Mouse (Mus musculus): ENCODE results near the gene Adgra3. TPM values are rescaled to one million over a fixed set of nuclear protein-coding genes. Genes with fewer than 3 reads are reported as not detected.

Adgra3 gene
- total RNA-seq, 1 experiment, result 59.2 TPM

DNA sequence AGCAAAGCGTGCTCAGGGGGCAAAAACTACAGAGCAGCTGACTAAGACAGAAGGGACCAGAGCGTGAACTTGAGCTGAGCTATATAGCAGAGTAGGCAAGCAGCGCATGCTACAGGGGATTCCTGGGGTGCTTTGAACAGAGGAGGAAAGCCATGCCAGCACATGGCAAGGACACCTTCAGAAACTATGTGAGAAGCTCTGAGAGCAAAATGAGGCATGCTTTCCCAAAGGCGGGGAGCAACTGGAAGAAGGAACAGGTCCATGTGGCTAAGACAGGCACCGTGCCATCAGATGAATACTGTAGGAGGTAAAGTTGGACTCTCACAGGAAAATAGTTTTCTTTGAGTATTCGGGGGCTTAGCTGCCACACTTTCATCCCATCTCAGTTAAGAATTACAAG, 13.6 kb downstream of the Adgra3 start:
- in situ Hi-C loops (cut with MboI; ENCODE audit: low sequenced_read_pairs in 2 of 2, unreplicated experiment in 2 of 2), result no loop called here
- no peak overlapping the region for H3K9ac ChIP-seq (ENCODE audit: insufficient read depth, low read depth, low read length, poor library complexity, severe bottlenecking)
- H3K27ac ChIP-seq (ENCODE audit: insufficient read depth, low read depth, low read length, poor library complexity, severe bottlenecking), result no peak overlapping the region
- no peaks in the 10 kb centered on the region for H3K9me3 ChIP-seq (ENCODE audit: control insufficient read depth, insufficient read depth, low read depth, low read length)
- H3K4me1 ChIP-seq (ENCODE audit: control insufficient read depth in 2 of 2, insufficient read depth in 2 of 2, low read length in 2 of 2, poor library complexity in 1 of 2), result peaks cover 0 to 2% of the 10 kb centered on the region in 2 experiments; a peak in 1 of 4 replicates
- H3K36me3 ChIP-seq (ENCODE audit: control insufficient read depth, insufficient read depth, low read length, poor library complexity, severe bottlenecking), result no peaks in the 10 kb centered on the region
- DNase-seq (ENCODE audit: low read depth, low spot score), result no peak
- no peak for TF ChIP-seq HCFC1 (IDR thresholded peaks at IDR 0.05; ENCODE audit: borderline replicate concordance, insufficient read depth, low read length)
- no peak overlapping the region for H3K4me3 ChIP-seq (ENCODE audit: insufficient read depth in 1 of 2, low read depth in 1 of 2, low read length in 2 of 2, poor library complexity in 1 of 2, severe bottlenecking in 1 of 2)

- peaks cover 0 to 4% of the 10 kb centered on the region in 2 experiments; a peak in 1 of 4 replicates for H3K4me1 ChIP-seq (ENCODE audit: control insufficient read depth in 2 of 2, insufficient read depth in 2 of 2, low read length in 2 of 2, poor library complexity in 1 of 2)
- DNase-seq (ENCODE audit: low read depth, low spot score), result no peak
- in situ Hi-C loops (cut with MboI; ENCODE audit: low sequenced_read_pairs in 2 of 2, unreplicated experiment in 2 of 2), result no loop called here
- no peaks in the 10 kb centered on the region; the same call in 1 of the 2 replicates for H3K36me3 ChIP-seq (ENCODE audit: control insufficient read depth, insufficient read depth, low read length, poor library complexity, severe bottlenecking)
- H3K4me3 ChIP-seq (ENCODE audit: insufficient read depth in 1 of 2, low read depth in 1 of 2, low read length in 2 of 2, poor library complexity in 1 of 2, severe bottlenecking in 1 of 2), result no peak overlapping the region
- no peak overlapping the region for H3K9ac ChIP-seq (ENCODE audit: insufficient read depth, low read depth, low read length, poor library complexity, severe bottlenecking)
- TF ChIP-seq ZC3H11A (IDR thresholded peaks at IDR 0.05; ENCODE audit: borderline replicate concordance, low read depth, low read length) (no peak), ZNF384 (IDR thresholded peaks at IDR 0.05; ENCODE audit: low read depth, low read length) (no peak), MAFK (IDR thresholded peaks at IDR 0.05; ENCODE audit: insufficient read depth, low read depth, low read length) (no peak), CHD2 (IDR thresholded peaks at IDR 0.05; ENCODE audit: low read depth, low read length) (no peak), HCFC1 (IDR thresholded peaks at IDR 0.05; ENCODE audit: borderline replicate concordance, insufficient read depth, low read length) (no peak)
- H3K9me3 ChIP-seq (ENCODE audit: control insufficient read depth, insufficient read depth, low read depth, low read length), result no peaks in the 10 kb centered on the region
- H3K27ac ChIP-seq (ENCODE audit: insufficient read depth, low read depth, low read length, poor library complexity, severe bottlenecking), result no peak overlapping the region
Measured at GRCm38 (mm10) chr5:50043677-50044076, 15.1 kb downstream of the Adgra3 start.

DNA sequence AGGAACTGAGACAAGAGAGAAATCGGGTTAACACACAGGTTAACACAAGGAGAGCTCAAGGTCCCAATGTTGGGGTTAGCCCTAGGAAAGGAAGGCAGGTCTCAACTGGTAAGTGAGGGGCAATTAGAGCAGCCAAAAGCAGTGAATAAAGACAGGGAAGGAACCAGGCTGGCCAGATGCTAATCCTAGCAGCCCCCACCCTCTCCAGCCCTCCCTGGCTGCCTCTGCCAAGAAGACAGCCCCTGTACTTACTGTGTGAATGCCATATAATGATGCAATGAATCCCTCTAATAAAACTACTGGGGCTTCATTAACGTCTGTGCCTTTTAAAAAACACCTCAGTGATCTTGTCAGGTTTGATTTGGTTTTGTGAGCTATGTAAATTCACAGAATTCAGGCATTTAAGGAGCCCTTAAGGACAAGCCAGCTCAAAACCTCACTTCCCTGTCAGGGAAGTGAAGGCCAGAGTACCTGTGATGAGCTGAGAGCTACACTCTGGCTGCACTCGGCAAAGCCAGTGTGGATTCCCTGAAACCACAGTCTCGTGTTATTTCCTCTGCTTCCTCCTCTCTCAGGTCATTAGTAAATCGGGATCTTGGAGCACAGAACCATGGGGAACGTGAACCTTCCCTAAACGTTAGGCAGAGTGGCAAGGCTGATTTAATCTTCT, 16.4 kb downstream of the Adgra3 start:
- Histone ChIP-seq H3K4me1 (ENCODE audit: control insufficient read depth in 2 of 2, insufficient read depth in 2 of 2, low read length in 2 of 2, poor library complexity in 1 of 2) (peaks cover 0 to 2% of the 10 kb centered on the region in 2 experiments; a peak in 1 of 4 replicates), H3K36me3 (ENCODE audit: control insufficient read depth, insufficient read depth, low read length, poor library complexity, severe bottlenecking) (no peaks in the 10 kb centered on the region; the same call in none of the 2 replicates), H3K9me3 (ENCODE audit: control insufficient read depth, insufficient read depth, low read depth, low read length) (no peaks in the 10 kb centered on the region), H3K9ac (ENCODE audit: insufficient read depth, low read depth, low read length, poor library complexity, severe bottlenecking) (no peak overlapping the region), H3K27ac (ENCODE audit: insufficient read depth, low read depth, low read length, poor library complexity, severe bottlenecking) (no peak overlapping the region), H3K4me3 (ENCODE audit: insufficient read depth in 1 of 2, low read depth in 1 of 2, low read length in 2 of 2, poor library complexity in 1 of 2, severe bottlenecking in 1 of 2) (no peak overlapping the region)
- DNase-seq (ENCODE audit: low read depth, low spot score), result no peak
- TF ChIP-seq ZC3H11A (IDR thresholded peaks at IDR 0.05; ENCODE audit: borderline replicate concordance, low read depth, low read length) (no peak), HCFC1 (IDR thresholded peaks at IDR 0.05; ENCODE audit: borderline replicate concordance, insufficient read depth, low read length) (no peak), MAFK (IDR thresholded peaks at IDR 0.05; ENCODE audit: insufficient read depth, low read depth, low read length) (no peak), ZNF384 (IDR thresholded peaks at IDR 0.05; ENCODE audit: low read depth, low read length) (no peak), CHD2 (IDR thresholded peaks at IDR 0.05; ENCODE audit: low read depth, low read length) (no peak)
- in situ Hi-C loops (cut with MboI; ENCODE audit: low sequenced_read_pairs in 2 of 2, unreplicated experiment in 2 of 2), result no loop called here

DNA sequence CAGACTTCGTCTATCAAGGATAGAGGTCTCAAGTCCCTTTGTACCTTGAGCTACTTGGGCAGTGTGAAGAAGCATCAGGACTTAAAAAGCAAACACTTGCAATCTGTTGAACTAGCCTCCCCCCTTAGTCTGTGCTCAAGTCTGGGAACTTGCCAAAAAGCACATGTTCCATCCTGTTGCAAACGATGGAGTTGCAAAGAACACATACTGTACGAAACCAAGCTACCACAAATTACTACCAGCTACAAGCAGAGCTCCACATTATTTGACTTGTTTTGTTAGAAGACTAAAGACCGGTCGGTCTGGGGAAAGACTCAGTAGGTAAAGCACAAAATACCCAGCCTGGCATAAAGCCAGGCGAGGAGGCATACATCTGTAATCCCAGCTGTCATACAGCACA, 19.3 kb downstream of the Adgra3 start:
- no peak for DNase-seq (ENCODE audit: low read depth, low spot score)
- Histone ChIP-seq H3K4me1 (ENCODE audit: control insufficient read depth in 2 of 2, insufficient read depth in 2 of 2, low read length in 2 of 2, poor library complexity in 1 of 2) (peaks cover 0 to 5% of the 10 kb centered on the region in 2 experiments; a peak in 1 of 4 replicates), H3K36me3 (ENCODE audit: control insufficient read depth, insufficient read depth, low read length, poor library complexity, severe bottlenecking) (no peaks in the 10 kb centered on the region; the same call in none of the 2 replicates), H3K9me3 (ENCODE audit: control insufficient read depth, insufficient read depth, low read depth, low read length) (no peaks in the 10 kb centered on the region), H3K9ac (ENCODE audit: insufficient read depth, low read depth, low read length, poor library complexity, severe bottlenecking) (no peak overlapping the region), H3K27ac (ENCODE audit: insufficient read depth, low read depth, low read length, poor library complexity, severe bottlenecking) (no peak overlapping the region), H3K4me3 (ENCODE audit: insufficient read depth in 1 of 2, low read depth in 1 of 2, low read length in 2 of 2, poor library complexity in 1 of 2, severe bottlenecking in 1 of 2) (no peak overlapping the region)
- in situ Hi-C loops (cut with MboI; ENCODE audit: low sequenced_read_pairs in 2 of 2, unreplicated experiment in 2 of 2), result no loop called here
- TF ChIP-seq CHD2 (IDR thresholded peaks at IDR 0.05; ENCODE audit: low read depth, low read length) (no peak), ZC3H11A (IDR thresholded peaks at IDR 0.05; ENCODE audit: borderline replicate concordance, low read depth, low read length) (no peak), MAFK (IDR thresholded peaks at IDR 0.05; ENCODE audit: insufficient read depth, low read depth, low read length) (no peak), HCFC1 (IDR thresholded peaks at IDR 0.05; ENCODE audit: borderline replicate concordance, insufficient read depth, low read length) (no peak), ZNF384 (IDR thresholded peaks at IDR 0.05; ENCODE audit: low read depth, low read length) (no peak)
